Mouse (Mus musculus): ENCODE results near the gene Cdk17.

Cdk17 gene

GRCm38 (mm10) chr10:93289404-93289803 lies 128.7 kb downstream of the Cdk17 start:
- no peak for DNase-seq (ENCODE audit: low spot score)

- no peak for DNase-seq (ENCODE audit: low spot score)
These were observed 130.7 kb downstream of the Cdk17 start for GRCm38 (mm10) chr10:93291352-93291751.

GRCm38 (mm10) chr10:93291843-93292242 lies 131.2 kb downstream of the Cdk17 start:
- peak; percentile 81 for DNase-seq (ENCODE audit: low spot score)

- no peak for DNase-seq (ENCODE audit: low spot score)
These were observed 132.9 kb downstream of the Cdk17 start for GRCm38 (mm10) chr10:93293621-93294020.

- DNase-seq (ENCODE audit: low spot score), result no peak
These were observed 134.0 kb downstream of the Cdk17 start for GRCm38 (mm10) chr10:93294547-93295219.

- no peak for DNase-seq (ENCODE audit: low spot score)
These were observed 137.1 kb downstream of the Cdk17 start for GRCm38 (mm10) chr10:93297774-93298173.

- DNase-seq (ENCODE audit: low spot score), result no peak
These were observed 137.5 kb downstream of the Cdk17 start for GRCm38 (mm10) chr10:93298208-93298607.

GRCm38 (mm10) chr10:93301831-93302230 lies 141.2 kb downstream of the Cdk17 start:
- no peak for DNase-seq (ENCODE audit: low spot score)

GRCm38 (mm10) chr10:93303231-93303630 lies 142.6 kb downstream of the Cdk17 start:
- no peak for DNase-seq (ENCODE audit: low spot score)

- DNase-seq (ENCODE audit: low spot score), result no peak
These were observed 145.3 kb downstream of the Cdk17 start for GRCm38 (mm10) chr10:93305946-93306345.

GRCm38 (mm10) chr10:93306367-93306766 lies 145.7 kb downstream of the Cdk17 start:
- DNase-seq (ENCODE audit: low spot score), result no peak

GRCm38 (mm10) chr10:93309131-93309933 lies 148.7 kb downstream of the Cdk17 start:
- DNase-seq (ENCODE audit: low spot score), result no peak

GRCm38 (mm10) chr10:93309934-93310621 lies 149.4 kb downstream of the Cdk17 start:
- no peak for DNase-seq (ENCODE audit: low spot score)

- no peak for DNase-seq (ENCODE audit: low spot score)
These were observed 150.2 kb downstream of the Cdk17 start, which contains the start of gene Elk3 for GRCm38 (mm10) chr10:93310721-93311411. TSS of gene Elk3 (minus strand) at chr10:93311135.

- DNase-seq (ENCODE audit: low spot score), result no peak
These were observed 150.9 kb downstream of the Cdk17 start for GRCm38 (mm10) chr10:93311576-93311975.
